Mouse (Mus musculus) intestine, embryonic 16.5 days (tissue): ENCODE results near the gene Lpp. TPM values are rescaled to one million over a fixed set of nuclear protein-coding genes. Genes with fewer than 3 reads are reported as not detected.

ENCODE experiments used
- ATAC-seq: fragments of 200-750 bp; cut with Nextera tagmentation; 2 replicates; pipeline ENCODE4 v1.8.0; 2017; ENCODE audit warnings: moderate TSS enrichment, moderate library complexity
- H3K27ac ChIP-seq: fragments of 300-500 bp; sonication (generic); 2 replicates; pipeline ENCODE4 v1.5.1; 2014; ENCODE audit warnings: mild to moderate bottlenecking, low read length
- H3K27me3 ChIP-seq: fragments of 300-500 bp; sonication (generic); replicated peaks from 2 replicates; pipeline ENCODE4 v1.6.1; 2014; ENCODE audit warnings: low read length, control low read depth, mixed read lengths; ENCODE audit not compliant: control insufficient read depth, insufficient read depth
- H3K36me3 ChIP-seq: fragments of 300-500 bp; sonication (generic); 2 replicates; pipeline ENCODE4 v1.6.1; 2014; ENCODE audit warnings: low read length, control low read depth; ENCODE audit not compliant: control insufficient read depth, insufficient read depth
- H3K4me1 ChIP-seq: fragments of 300-500 bp; sonication (generic); 2 replicates; pipeline ENCODE4 v1.6.1; 2014; ENCODE audit warnings: low read length, control low read depth, mixed read lengths; ENCODE audit not compliant: control insufficient read depth, insufficient read depth
- H3K4me2 ChIP-seq: fragments of 300-500 bp; sonication (generic); 2 replicates; pipeline ENCODE4 v1.6.1; 2014; ENCODE audit warnings: low read depth, low read length, control low read depth
- H3K4me3 ChIP-seq: fragments of 300-500 bp; sonication (generic); 2 replicates; pipeline ENCODE4 v1.5.1; 2014; ENCODE audit warnings: mild to moderate bottlenecking, low read length
- H3K9ac ChIP-seq: fragments of 300-500 bp; sonication (generic); 2 replicates; pipeline ENCODE4 v1.6.1; 2014; ENCODE audit warnings: low read depth, low read length
- H3K9me3 ChIP-seq: fragments of 300-500 bp; sonication (generic); 2 replicates; pipeline ENCODE4 v1.6.1; 2016; ENCODE audit warnings: low read length, control low read depth; ENCODE audit not compliant: control insufficient read depth
- WGBS: fragments of 180-500 bp; shearing (Covaris S2); extraction: QIAGEN DNeasy Blood & Tissue Kit; methylation state at CpG from one replicate; pipeline ENCODE4 v1.1.7; 2014; 5-methylcytosine and 5-hydroxymethylcytosine counted together
- polyA plus RNA-seq: library from polyadenylated mRNA; unstranded; fragments of >200 nt; fragmentation: Nextera tagmentation; extraction: Ambion mirVana; gene quantifications from 2 replicates; pipeline ENCODE4 v1.2.1, GENCODE M21; 2015

Gene Lpp
- polyA plus RNA-seq, 1 experiment from 2014 or later, result 64.7 TPM

GRCm38 (mm10) chr16:24958661-24959060, 565.4 kb downstream of the Lpp start:
- 94% methylated on average over 1 of the region's 1 CpGs for WGBS
- no peaks in the 10 kb centered on the region for H3K4me1 ChIP-seq
- no peaks in the 10 kb centered on the region for H3K36me3 ChIP-seq
- H3K27me3 ChIP-seq, result no peaks in the 10 kb centered on the region
- no peak overlapping the region for H3K9ac ChIP-seq
- H3K4me3 ChIP-seq, result no peak overlapping the region
- no peak overlapping the region for H3K27ac ChIP-seq
- no peaks in the 10 kb centered on the region for H3K9me3 ChIP-seq
- no peak for ATAC-seq
- H3K4me2 ChIP-seq, result no peak overlapping the region

- no peak overlapping the region for H3K27ac ChIP-seq
- no peak overlapping the region for H3K9ac ChIP-seq
- no peak overlapping the region for H3K4me2 ChIP-seq
- H3K36me3 ChIP-seq, result no peaks in the 10 kb centered on the region
- WGBS, result 79% methylated on average over 10 of the region's 10 CpGs
- no peak for ATAC-seq
- no peaks in the 10 kb centered on the region for H3K27me3 ChIP-seq
- no peaks in the 10 kb centered on the region for H3K9me3 ChIP-seq
- H3K4me3 ChIP-seq, result no peak overlapping the region
- H3K4me1 ChIP-seq, result no peaks in the 10 kb centered on the region
Observed at GRCm38 (mm10) chr16:24960901-24961806, 567.8 kb downstream of the Lpp start.

DNA sequence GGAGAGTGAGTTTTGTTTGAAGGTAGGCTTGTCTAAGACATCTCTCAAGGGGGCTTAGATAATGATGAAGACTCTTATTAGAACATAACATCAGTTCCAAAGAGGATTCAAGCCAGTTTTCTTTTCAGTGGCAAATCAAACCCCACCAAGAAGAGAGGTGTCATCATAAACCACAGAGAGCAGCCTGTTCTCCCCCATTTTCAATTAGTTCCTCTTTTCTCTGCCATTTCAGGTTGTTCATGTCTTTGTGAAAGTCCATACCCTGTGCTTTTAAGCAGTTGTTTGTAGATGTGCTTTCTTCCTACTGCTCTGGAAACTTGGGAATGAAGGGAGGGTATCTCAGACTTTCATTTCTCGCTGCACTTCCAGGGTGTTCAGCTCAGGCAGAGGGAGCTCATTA, 571.0 kb downstream of the Lpp start:
- no peak overlapping the region for H3K27ac ChIP-seq
- ATAC-seq, result no peak
- no peak overlapping the region for H3K4me3 ChIP-seq
- 78% methylated on average over 1 of the region's 1 CpGs for WGBS
- H3K27me3 ChIP-seq, result no peaks in the 10 kb centered on the region
- no peaks in the 10 kb centered on the region for H3K4me1 ChIP-seq
- no peak overlapping the region for H3K4me2 ChIP-seq
- H3K9me3 ChIP-seq, result no peaks in the 10 kb centered on the region
- H3K9ac ChIP-seq, result no peak overlapping the region
- no peaks in the 10 kb centered on the region for H3K36me3 ChIP-seq

- no peak overlapping the region for H3K9ac ChIP-seq
- no peaks in the 10 kb centered on the region for H3K4me1 ChIP-seq
- WGBS, result 76% methylated on average over 4 of the region's 4 CpGs
- H3K27me3 ChIP-seq, result no peaks in the 10 kb centered on the region
- H3K4me3 ChIP-seq, result no peak overlapping the region
- no peak overlapping the region for H3K4me2 ChIP-seq
- H3K9me3 ChIP-seq, result no peaks in the 10 kb centered on the region
- H3K36me3 ChIP-seq, result no peaks in the 10 kb centered on the region
- no peak for ATAC-seq
- no peak overlapping the region for H3K27ac ChIP-seq
Observed at GRCm38 (mm10) chr16:24965091-24965490, 571.8 kb downstream of the Lpp start.

DNA sequence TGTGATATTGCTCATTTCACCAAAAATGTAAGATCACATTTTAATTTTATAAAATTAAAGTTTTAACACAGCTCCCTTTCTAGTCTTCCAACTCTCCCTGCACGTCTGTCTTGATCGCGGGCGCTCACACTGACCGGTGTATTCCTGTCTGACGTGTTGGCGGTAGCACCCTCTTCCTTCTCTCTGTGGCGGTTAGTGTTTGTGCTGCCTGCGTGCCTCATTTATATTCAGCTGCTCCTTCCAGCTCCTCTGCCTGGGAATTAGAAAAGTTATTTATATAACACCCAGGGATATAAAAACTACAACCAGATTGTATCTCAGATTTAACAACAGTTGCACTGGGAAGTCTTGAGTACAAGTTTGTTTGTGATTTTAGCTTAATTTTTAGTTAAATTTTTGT, 573.2 kb downstream of the Lpp start:
- Histone ChIP-seq H3K4me2 (no peak overlapping the region), H3K9ac (no peak overlapping the region), H3K27me3 (no peaks in the 10 kb centered on the region), H3K9me3 (no peaks in the 10 kb centered on the region), H3K4me1 (no peaks in the 10 kb centered on the region), H3K27ac (no peak overlapping the region), H3K36me3 (no peaks in the 10 kb centered on the region), H3K4me3 (no peak overlapping the region)
- ATAC-seq, result no peak
- WGBS, result 91% methylated on average over 9 of the region's 9 CpGs

GRCm38 (mm10) chr16:24973009-24973631, 579.8 kb downstream of the Lpp start:
- 85% methylated on average over 5 of the region's 5 CpGs for WGBS
- no peak for ATAC-seq
- no peak overlapping the region for H3K4me2 ChIP-seq

GRCm38 (mm10) chr16:24977771-24978170, 584.5 kb downstream of the Lpp start:
- H3K27ac ChIP-seq, result no peak overlapping the region
- H3K36me3 ChIP-seq, result 0 out of 2 replicates have a peak, but pooled peaks cover 5% of the 10 kb centered on the region
- no peak overlapping the region for H3K4me2 ChIP-seq
- 88% methylated on average over 1 of the region's 1 CpGs for WGBS
- no peak for ATAC-seq
- no peak overlapping the region for H3K9ac ChIP-seq
- H3K27me3 ChIP-seq, result no peaks in the 10 kb centered on the region
- no peaks in the 10 kb centered on the region for H3K4me1 ChIP-seq
- H3K4me3 ChIP-seq, result no peak overlapping the region
- no peaks in the 10 kb centered on the region for H3K9me3 ChIP-seq

More at GRCm38 (mm10) chr16:24973009-24973631, 579.8 kb downstream of the Lpp start:
- H3K4me1 ChIP-seq, result no peaks in the 10 kb centered on the region
- no peak overlapping the region for H3K27ac ChIP-seq
- H3K9me3 ChIP-seq, result no peaks in the 10 kb centered on the region
- H3K9ac ChIP-seq, result no peak overlapping the region
- 0 out of 2 replicates have a peak, but pooled peaks cover 5% of the 10 kb centered on the region for H3K36me3 ChIP-seq
- no peaks in the 10 kb centered on the region for H3K27me3 ChIP-seq
- no peak overlapping the region for H3K4me3 ChIP-seq

- no peak overlapping the region for H3K4me3 ChIP-seq
- no peaks in the 10 kb centered on the region for H3K9me3 ChIP-seq
- no peak overlapping the region for H3K4me2 ChIP-seq
- no peak overlapping the region for H3K9ac ChIP-seq
- H3K27me3 ChIP-seq, result no peaks in the 10 kb centered on the region
- 97% methylated on average over 1 of the region's 1 CpGs for WGBS
- H3K27ac ChIP-seq, result no peak overlapping the region
- H3K4me1 ChIP-seq, result no peaks in the 10 kb centered on the region
- H3K36me3 ChIP-seq, result 0 out of 2 replicates have a peak, but pooled peaks cover 5% of the 10 kb centered on the region
- no peak for ATAC-seq
Observed at GRCm38 (mm10) chr16:24978226-24978625, 584.9 kb downstream of the Lpp start.

- H3K4me3 ChIP-seq, result no peak overlapping the region
- H3K9ac ChIP-seq, result no peak overlapping the region
- no peak for ATAC-seq
- H3K27ac ChIP-seq, result no peak overlapping the region
- H3K9me3 ChIP-seq, result no peaks in the 10 kb centered on the region
- no peaks in the 10 kb centered on the region for H3K27me3 ChIP-seq
- no peaks in the 10 kb centered on the region for H3K4me1 ChIP-seq
- WGBS, result 95% methylated on average over 4 of the region's 4 CpGs
- 0 out of 2 replicates have a peak, but pooled peaks cover 5% of the 10 kb centered on the region for H3K36me3 ChIP-seq
- H3K4me2 ChIP-seq, result no peak overlapping the region
Observed at GRCm38 (mm10) chr16:24979391-24979790, 586.1 kb downstream of the Lpp start.
